ENCODE assay signal across 35 mouse cellular contexts in genomic region chr6:88276221-88276620, GRCm38 (mm10). TPM values are rescaled to one million over a fixed set of nuclear protein-coding genes. Genes with fewer than 3 reads are reported as not detected.
DNase-seq lines count a peak whose midpoint lies in the region; TF ChIP-seq lines count a peak whose summit lies in the region.
"Had no signal": no experiment of that assay in that cellular context is flagged by ENCODE, and none has a peak within 500 bp of the region (broad histone marks: within the 10 kb centered on the region; RNA-seq: fewer than 3 reads in every experiment).

No protein-coding gene starts in this region.

- H3K4me3 ChIP-seq in cortical plate, adult 2 months (ENCODE audit: insufficient read depth, low read length) = no peak overlapping the region
- H3K4me3 ChIP-seq: embryonic facial prominence, embryonic 13.5 days; erythroblast, embryonic 14.5 days; heart, adult 2 months; heart, embryonic 13.5 days; layer of hippocampus, adult 2 months; neural tube, embryonic 15.5 days had no signal

- intact Hi-C loops in left cerebral cortex, postnatal 4 days (cut with DNase I) = no loop called here

- TF ChIP-seq CTCF in cortical plate, adult 2 months (IDR thresholded peaks at IDR 0.05; ENCODE audit: extremely low read depth, insufficient read depth, low read length) = no peak

- TF ChIP-seq POLR2A in cortical plate, adult 2 months (IDR thresholded peaks at IDR 0.05; ENCODE audit: extremely low read depth, insufficient read depth, low read length) = no peak

- peaks cover 10% of the 10 kb centered on the region for H3K4me1 ChIP-seq in cortical plate, adult 2 months (ENCODE audit: control insufficient read depth, insufficient read depth, low read length)
- H3K4me1 ChIP-seq: embryonic facial prominence, embryonic 13.5 days; neural tube, embryonic 15.5 days had no signal

- peak overlapping the region; percentile 72; the same call in 1 of the 2 replicates for H3K27ac ChIP-seq in cortical plate, adult 2 months (ENCODE audit: insufficient read depth, low read length)
- H3K27ac ChIP-seq: embryonic facial prominence, embryonic 13.5 days; heart, adult 2 months; heart, embryonic 13.5 days; hindbrain, postnatal 0 days; layer of hippocampus, adult 2 months; neural tube, embryonic 15.5 days had no signal

- peak; percentile 13 for DNase-seq in left cerebral cortex, adult 11 months (ENCODE audit: low spot score)
- no peak for DNase-seq in left cerebral cortex, postnatal 4 days
- DNase-seq in left cerebral cortex, adult 8-10 months (ENCODE audit: low spot score in 2 of 2) = peak; percentile 15 to 21
- peak; percentile 33 to 69 for DNase-seq in right cerebral cortex, postnatal 36 days (ENCODE audit: low spot score in 2 of 2)
- DNase-seq in ovary, postnatal 36 days (ENCODE audit: low spot score) = no peak
- DNase-seq in cerebellum, postnatal 14 days = no peak
- DNase-seq: cerebellum, adult 11-12 months; cerebellum, postnatal 25 days; embryo, embryonic 11 days; gastrocnemius, postnatal 25 days; heart, adult 2 months; heart, postnatal 14 days; kidney, adult 9 months; kidney, postnatal 14 days; liver, postnatal 0 days had no signal

RNA-seq across cellular contexts. Expression of gene Dnajb8, which starts 54.2 kb away (rescaled TPM):
- not detected for total RNA-seq in left cerebral cortex, postnatal 4 days (2021)
- polyA plus RNA-seq in cortical plate, adult 2 months (2012; rRNA removed) = not detected in 2 replicates
- not detected for total RNA-seq in left cerebral cortex, adult 8-10 months (2022)
- total RNA-seq: adrenal gland, adult 18-20 months; adrenal gland, postnatal 4 days; ES-E14; gastrocnemius, postnatal 25 days; heart, adult 2 months; heart, postnatal 14 days; hindbrain, postnatal 0 days; layer of hippocampus, adult 2 months had no signal
- polyA plus RNA-seq: embryonic facial prominence, embryonic 13.5 days; erythroblast, embryonic 14.5 days; forebrain, embryonic 14.5 days; heart, embryonic 13.5 days; hindbrain, embryonic 11.5 days; hindbrain, postnatal 0 days; intestine, embryonic 16.5 days; limb, embryonic 11.5 days; liver, embryonic 11.5 days; liver, postnatal 0 days; lung, postnatal 0 days; midbrain, embryonic 11.5 days; neural tube, embryonic 15.5 days; small intestine, adult 2 months; stomach, embryonic 16.5 days; thymus, postnatal 0 days had no signal

Comparison
In these comparisons a context has a peak if more than half of its experiments do, and no peak if none do; other contexts are left out.
1. DNase-seq: peak in left cerebral cortex, adult 11 months (single experiment), left cerebral cortex, adult 8-10 months (2 of 2) and right cerebral cortex, postnatal 36 days (2 of 2); none in left cerebral cortex, postnatal 4 days (single experiment), ovary, postnatal 36 days (single experiment) and cerebellum, postnatal 14 days (0 of 2).